Comparison of ENCODE assay signal across 12 mouse cellular contexts in the genomic region with DNA sequence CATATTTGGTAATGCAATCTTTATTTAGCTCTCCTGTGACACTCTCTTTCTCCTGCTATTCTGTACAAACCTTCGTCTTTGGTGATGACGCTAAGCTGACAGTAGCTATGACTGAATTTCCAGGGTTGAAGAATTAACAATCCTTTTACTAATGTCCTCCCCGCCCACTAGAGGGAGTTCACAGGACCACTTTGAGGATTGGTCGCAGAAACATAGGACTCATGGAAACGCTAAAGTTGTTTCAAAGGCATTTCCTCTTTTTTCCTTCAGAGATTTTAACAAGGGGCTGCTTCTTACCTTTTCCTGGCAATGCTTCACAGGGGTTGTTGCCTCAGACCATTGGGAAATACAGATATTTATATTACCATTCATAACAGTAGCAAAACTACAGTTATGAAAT. TPM values are rescaled to one million over a fixed set of nuclear protein-coding genes. Genes with fewer than 3 reads are reported as not detected.
DNase-seq lines count a peak whose midpoint lies in the region; ATAC-seq and TF ChIP-seq lines count a peak whose summit lies in the region.
"Had no signal": no experiment of that assay in that cellular context is flagged by ENCODE, and none has a peak within 500 bp of the region (broad histone marks: within the 10 kb centered on the region; RNA-seq: fewer than 3 reads in every experiment).

No protein-coding gene starts in this region.

- H3K27me3 ChIP-seq in MEL (ENCODE audit: control insufficient read depth in 1 of 2, insufficient read depth in 2 of 2, low read length in 2 of 2) = no peaks in the 10 kb centered on the region
- no peaks in the 10 kb centered on the region for H3K27me3 ChIP-seq in midbrain, embryonic 11.5 days (ENCODE audit: control insufficient read depth, insufficient read depth, low read length)
- H3K27me3 ChIP-seq: limb, embryonic 15.5 days had no signal

- H3K9me3 ChIP-seq in MEL (replicated peaks; ENCODE audit: insufficient read depth, low read length) = no peaks in the 10 kb centered on the region
- H3K9me3 ChIP-seq in midbrain, embryonic 11.5 days (ENCODE audit: control insufficient read depth, low read length) = no peaks in the 10 kb centered on the region
- H3K9me3 ChIP-seq: limb, embryonic 15.5 days had no signal

- no peak for TF ChIP-seq EP300 in MEL (IDR thresholded peaks at IDR 0.05; ENCODE audit: low read depth in 1 of 2, low read length in 2 of 2)

- no peak overlapping the region for H3K4me3 ChIP-seq in MEL (ENCODE audit: control insufficient read depth in 1 of 2, insufficient read depth in 1 of 2, low read depth in 2 of 2, low read length in 2 of 2)
- no peak overlapping the region for H3K4me3 ChIP-seq in midbrain, embryonic 11.5 days (ENCODE audit: low read depth, low read length)
- H3K4me3 ChIP-seq: erythroblast, embryonic 14.5 days; limb, embryonic 15.5 days; myocyte had no signal

- TF ChIP-seq POLR2A in MEL (IDR thresholded peaks at IDR 0.05; ENCODE audit: control insufficient read depth in 1 of 2, insufficient read depth in 1 of 2, low read depth in 1 of 2, low read length in 2 of 2, poor library complexity in 1 of 2) = no peak

- ATAC-seq in CD4-positive, CD25-positive, alpha-beta regulatory T cell, adult 4 months = no peak
- ATAC-seq in midbrain, embryonic 11.5 days (ENCODE audit: low FRiP score) = no peak

- no peak overlapping the region for H3K9ac ChIP-seq in MEL (ENCODE audit: control insufficient read depth, low read depth, low read length, poor library complexity, severe bottlenecking)
- no peak overlapping the region for H3K9ac ChIP-seq in midbrain, embryonic 11.5 days (ENCODE audit: low read length)
- H3K9ac ChIP-seq: limb, embryonic 15.5 days had no signal

- H3K4me1 ChIP-seq in MEL (ENCODE audit: control insufficient read depth in 1 of 2, insufficient read depth in 2 of 2, low read length in 2 of 2) = peaks cover 0 to 9% of the 10 kb centered on the region in 2 experiments; a peak in 2 of 4 replicates
- H3K4me1 ChIP-seq in midbrain, embryonic 11.5 days (ENCODE audit: control insufficient read depth, insufficient read depth, low read length) = peaks cover 8% of the 10 kb centered on the region; the same call in 1 of the 2 replicates

- DNase-seq in CD4-positive, CD25-positive, alpha-beta regulatory T cell, adult 2 months (ENCODE audit: low read depth, low spot score) = peak; percentile 52
- peak; percentile 22 for DNase-seq in kidney, postnatal 10 days
- no peak for DNase-seq in kidney, adult 18-20 months
- peak; percentile 51 for DNase-seq in MEL (ENCODE audit: low read depth, low spot score)
- peak; percentile 45 for DNase-seq in lung, postnatal 10 days
- no peak for DNase-seq in layer of hippocampus, postnatal 36 days
- no peak for DNase-seq in midbrain, embryonic 11.5 days (ENCODE audit: low spot score, missing footprints)
- DNase-seq: right cerebral cortex, postnatal 4 days had no signal

- no peak for TF ChIP-seq RAD21 in MEL (IDR thresholded peaks at IDR 0.05; ENCODE audit: low read depth, low read length)

- H3K27ac ChIP-seq in MEL (ENCODE audit: control insufficient read depth, low read depth, low read length) = no peak overlapping the region
- H3K27ac ChIP-seq in midbrain, embryonic 11.5 days (ENCODE audit: low read depth, low read length) = no peak overlapping the region
- H3K27ac ChIP-seq: limb, embryonic 15.5 days had no signal

- peaks cover 0 to 13% of the 10 kb centered on the region in 2 experiments; a peak in 2 of 4 replicates for H3K36me3 ChIP-seq in MEL (ENCODE audit: control insufficient read depth in 1 of 2, insufficient read depth in 2 of 2, low read length in 2 of 2)
- no peaks in the 10 kb centered on the region for H3K36me3 ChIP-seq in midbrain, embryonic 11.5 days (ENCODE audit: control insufficient read depth, insufficient read depth, low read length)
- H3K36me3 ChIP-seq: limb, embryonic 15.5 days had no signal

- H3K4me2 ChIP-seq in midbrain, embryonic 11.5 days = no peak overlapping the region
- H3K4me2 ChIP-seq: limb, embryonic 15.5 days had no signal

- TF ChIP-seq CTCF in MEL (IDR thresholded peaks at IDR 0.05 in 2 of 3, conservative IDR thresholded peaks at IDR 0.05 in 1 of 3; ENCODE audit: control insufficient read depth in 1 of 3, insufficient read depth in 1 of 3, low read depth in 2 of 3, low read length in 3 of 3, poor library complexity in 1 of 3, severe bottlenecking in 1 of 3) = peak in 2 of 3 experiments; percentile 12 to 40; a peak in 2 of 6 replicates

- H3K79me2 ChIP-seq in MEL (ENCODE audit: control insufficient read depth, insufficient read depth, low read length, poor library complexity) = peaks cover 15% of the 10 kb centered on the region

- WGBS in midbrain, embryonic 11.5 days = 65% methylated on average over 5 of the region's 5 CpGs

TF ChIP-seq in MEL, 35 proteins besides CTCF, POLR2A, EP300 and RAD21:
- TF ChIP-seq MAFK (IDR thresholded peaks at IDR 0.05; ENCODE audit: borderline replicate concordance, low read depth, low read length) (no peak), POLR2AphosphoS2 (IDR thresholded peaks at IDR 0.05; ENCODE audit: low read length) (no peak), UBTF (IDR thresholded peaks at IDR 0.05; ENCODE audit: borderline replicate concordance, insufficient read depth, low read depth, low read length) (no peak), SIN3A (IDR thresholded peaks at IDR 0.05; ENCODE audit: low read length) (no peak), ZMIZ1 (IDR thresholded peaks at IDR 0.05; ENCODE audit: low read depth, low read length) (no peak), MAX (IDR thresholded peaks at IDR 0.05; ENCODE audit: low read length) (no peak), MYB (IDR thresholded peaks at IDR 0.05; ENCODE audit: low read depth, low read length) (no peak), USF1 (IDR thresholded peaks at IDR 0.05; ENCODE audit: low read depth, low read length) (no peak)

RNA-seq across cellular contexts. Expression of a gene that starts 4.4 kb away (rescaled TPM):
- 10 to 100 TPM; 19.2 to 31.6 TPM for polyA plus RNA-seq in CD4-positive, CD25-positive, alpha-beta regulatory T cell, adult 4 months (2017; shearing (Covaris generic))
- total RNA-seq in MEL (2012; rRNA removed) = 4.1 and 4.4 TPM in 2 replicates
- polyA plus RNA-seq in MEL (2012; ENCODE audit: insufficient read depth in 1 of 2, insufficient read length in 2 of 2, low read depth in 1 of 2, low replicate concordance in 2 of 2, missing spikeins in 1 of 2) = 1 to 10 TPM in 1 of 2 experiments, not detected in 1; 7.4 TPM
- 10 to 100 TPM; 10.2 to 12.2 TPM for total RNA-seq in layer of hippocampus, postnatal 36 days (2021)
- 10.0 and 11.6 TPM in 2 replicates for polyA plus RNA-seq in midbrain, embryonic 11.5 days (2014; fragmentation: Nextera tagmentation; extraction: Ambion mirVana)

RNA-seq across cellular contexts. Expression of a gene that starts 32.2 kb away (rescaled TPM):
- 1 to 10 TPM; 1.7 to 2.1 TPM for polyA plus RNA-seq in CD4-positive, CD25-positive, alpha-beta regulatory T cell, adult 4 months (2017; shearing (Covaris generic))
- total RNA-seq in MEL (2012; rRNA removed) = not detected in 2 replicates
- under 1 TPM in 1 of 2 experiments, not detected in 1; 0.13 TPM for polyA plus RNA-seq in MEL (2012; ENCODE audit: insufficient read depth in 1 of 2, insufficient read length in 2 of 2, low read depth in 1 of 2, low replicate concordance in 2 of 2, missing spikeins in 1 of 2)
- total RNA-seq in layer of hippocampus, postnatal 36 days (2021) = not detected
- polyA plus RNA-seq in midbrain, embryonic 11.5 days (2014; fragmentation: Nextera tagmentation; extraction: Ambion mirVana) = 0.07 and 0.37 TPM in 2 replicates
- polyA plus RNA-seq: erythroblast, embryonic 14.5 days; myocyte had no signal

Comparison
In these comparisons a context has a peak if more than half of its experiments do, and no peak if none do; other contexts are left out.
1. DNase-seq: peak in CD4-positive, CD25-positive, alpha-beta regulatory T cell, adult 2 months (single experiment), kidney, postnatal 10 days (single experiment), MEL (single experiment) and lung, postnatal 10 days (single experiment); none in kidney, adult 18-20 months (single experiment), layer of hippocampus, postnatal 36 days (0 of 2) and midbrain, embryonic 11.5 days (single experiment).